Mouse (Mus musculus): ENCODE results near the gene Foxd3.

DNA sequence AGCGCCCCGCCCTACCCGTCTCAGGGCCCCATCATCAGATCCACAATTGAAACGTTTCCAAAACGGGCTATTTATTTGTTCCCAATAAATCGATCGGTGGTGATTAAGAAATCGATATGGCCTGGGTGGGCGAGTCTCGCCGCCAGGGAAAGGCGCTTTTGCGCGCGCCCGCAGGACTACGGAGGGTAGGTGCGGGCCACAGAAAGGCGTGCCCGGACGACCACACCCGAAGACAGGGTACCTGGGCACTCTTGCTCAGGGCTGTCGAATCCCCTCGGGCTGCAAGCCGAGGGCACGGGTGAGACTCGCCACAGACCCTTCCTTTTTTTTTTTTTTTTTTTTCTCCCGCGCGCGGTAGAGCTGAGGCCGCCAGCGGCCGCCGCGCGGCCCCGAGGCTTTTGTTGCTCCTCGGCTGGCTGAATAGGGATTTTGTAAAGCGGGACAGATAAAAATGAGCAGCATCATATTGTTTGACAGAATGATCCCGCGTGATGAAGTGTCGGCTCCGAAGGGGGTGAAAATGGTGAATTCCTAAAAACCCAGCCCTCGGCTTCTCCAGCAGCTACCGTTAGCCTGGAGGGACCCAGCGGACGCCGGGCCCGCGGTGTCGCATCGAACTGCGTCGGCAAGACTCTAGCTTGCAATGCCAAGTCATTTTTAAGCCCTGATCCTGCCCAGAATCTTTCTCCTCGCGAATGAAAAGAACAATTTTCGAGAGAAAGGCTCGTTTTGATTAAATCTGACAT lies 5.0 kb upstream of the Foxd3 start:
- TF ChIP-seq EP300 (optimal IDR thresholded peaks at IDR 0.05), result no peak
- TF ChIP-seq CTCF (IDR thresholded peaks at IDR 0.05; ENCODE audit: low read depth), result no peak

Measured in stomach, postnatal 0 days (tissue).